Mouse (Mus musculus): ENCODE results near the gene Klc1.

Gene Klc1

DNA sequence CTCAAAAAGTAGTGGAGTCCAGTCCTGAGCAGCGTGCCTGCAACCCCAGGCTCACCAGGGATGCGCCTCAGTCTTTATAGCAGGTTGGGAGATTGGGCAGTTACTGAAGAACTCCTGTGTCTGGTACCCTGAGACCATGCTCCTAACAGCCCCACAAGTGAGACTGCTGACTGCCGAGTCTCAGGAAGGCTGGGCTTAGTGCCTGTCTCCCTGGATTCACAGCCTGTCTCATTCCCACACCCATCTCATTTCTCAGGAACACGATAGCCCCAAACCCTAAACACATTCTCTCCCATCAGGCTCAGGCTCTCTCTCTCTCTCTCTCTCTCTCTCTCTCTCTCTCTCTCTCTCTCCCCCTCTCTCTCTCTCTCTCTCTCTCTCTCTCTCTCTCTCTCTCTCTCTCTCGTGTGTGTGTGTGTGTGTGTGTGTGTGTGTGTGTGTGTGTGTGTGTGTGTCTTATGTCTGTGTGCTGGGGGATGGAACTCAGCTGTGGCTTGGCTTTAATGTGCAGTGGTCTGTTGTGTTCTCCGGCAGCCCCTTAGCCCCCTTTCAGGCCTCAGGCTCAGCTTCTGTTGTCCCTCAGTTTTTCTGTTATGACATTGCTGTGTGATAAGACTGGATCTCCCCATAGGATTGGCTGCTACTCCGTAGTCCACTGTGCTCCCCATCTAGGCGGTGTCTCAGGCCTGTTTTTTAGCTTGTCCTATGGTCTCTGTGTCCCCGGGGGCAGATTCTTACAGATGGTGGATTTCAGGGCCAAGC is 11.3 kb downstream of the Klc1 start:
- CTCF ChIA-PET = no interaction called here

DNA sequence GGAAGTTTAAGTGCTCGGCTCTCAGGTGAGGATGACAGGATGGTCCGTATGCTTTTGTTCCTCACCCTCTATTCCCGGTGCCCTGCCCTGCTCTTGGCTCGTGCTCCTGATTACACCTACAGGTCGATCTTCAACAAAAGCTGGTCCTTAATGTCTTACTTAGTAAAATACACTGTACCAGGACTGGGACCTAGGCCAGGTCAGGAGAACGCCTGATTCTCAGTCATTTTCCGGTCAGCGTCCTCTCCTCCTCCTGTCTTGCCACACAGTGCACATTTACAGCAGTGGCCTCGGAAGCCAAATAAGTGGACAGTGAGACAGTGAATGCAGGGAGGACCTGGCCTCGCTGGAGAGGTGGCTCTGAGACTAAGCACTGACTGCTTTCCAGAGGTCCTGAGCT is 12.0 kb downstream of the Klc1 start:
- CTCF ChIA-PET = no interaction called here

DNA sequence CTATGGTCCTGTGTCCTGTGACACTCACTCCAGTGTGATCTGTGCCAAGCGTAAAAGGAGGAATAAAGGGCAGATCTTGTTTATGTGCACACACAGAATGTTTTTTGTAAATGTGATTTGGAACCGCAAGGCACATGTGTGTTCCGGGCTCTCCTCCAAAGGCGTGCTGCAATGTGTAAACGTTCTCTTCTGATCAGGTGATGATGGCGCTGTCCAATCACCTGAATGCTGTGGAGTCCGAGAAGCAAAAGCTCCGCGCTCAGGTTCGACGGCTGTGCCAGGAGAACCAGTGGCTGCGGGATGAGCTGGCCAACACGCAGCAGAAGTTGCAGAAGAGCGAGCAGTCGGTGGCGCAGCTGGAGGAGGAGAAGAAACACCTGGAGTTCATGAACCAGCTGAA is 15.5 kb downstream of the Klc1 start:
- CTCF ChIA-PET = no interaction called here

DNA sequence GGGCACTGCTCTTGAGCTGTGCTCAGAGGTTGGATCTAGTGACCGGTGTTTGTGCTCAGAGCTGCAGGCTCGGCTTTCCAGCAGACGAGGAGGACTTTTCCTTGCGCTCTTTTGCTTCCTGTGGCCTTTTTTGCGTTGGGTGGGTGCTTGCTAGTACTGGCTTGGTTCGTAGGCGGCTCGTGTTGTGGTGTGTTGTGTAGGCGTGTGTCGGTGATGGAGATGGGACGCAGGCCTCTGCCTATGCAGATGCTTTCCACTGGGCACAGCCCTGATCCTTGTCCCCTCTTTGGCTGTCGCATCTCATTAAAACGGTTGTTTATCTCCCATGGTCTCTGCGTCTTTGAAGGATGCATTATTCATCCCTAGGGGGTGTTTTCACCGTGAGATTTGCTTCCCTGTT is 16.2 kb downstream of the Klc1 start:
- CTCF ChIA-PET = no interaction called here

DNA sequence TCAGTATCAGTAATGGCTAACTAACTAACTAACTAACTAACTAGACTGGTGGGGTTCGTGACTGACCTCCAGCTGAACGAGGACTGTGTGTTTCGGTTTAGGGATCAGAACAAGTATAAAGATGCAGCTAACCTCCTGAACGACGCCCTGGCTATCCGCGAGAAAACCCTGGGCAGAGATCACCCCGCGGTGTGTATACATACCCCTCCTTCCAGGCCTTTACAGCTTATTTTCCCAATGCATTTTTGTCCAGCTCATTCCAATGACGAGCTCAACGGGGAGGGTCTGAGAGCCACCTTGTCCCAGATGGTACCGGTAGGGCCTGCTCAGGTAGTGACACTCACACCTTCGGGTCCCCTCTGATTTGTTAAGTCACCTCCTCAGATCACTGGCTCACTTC is 19.3 kb downstream of the Klc1 start:
- CTCF ChIA-PET = no interaction called here

DNA sequence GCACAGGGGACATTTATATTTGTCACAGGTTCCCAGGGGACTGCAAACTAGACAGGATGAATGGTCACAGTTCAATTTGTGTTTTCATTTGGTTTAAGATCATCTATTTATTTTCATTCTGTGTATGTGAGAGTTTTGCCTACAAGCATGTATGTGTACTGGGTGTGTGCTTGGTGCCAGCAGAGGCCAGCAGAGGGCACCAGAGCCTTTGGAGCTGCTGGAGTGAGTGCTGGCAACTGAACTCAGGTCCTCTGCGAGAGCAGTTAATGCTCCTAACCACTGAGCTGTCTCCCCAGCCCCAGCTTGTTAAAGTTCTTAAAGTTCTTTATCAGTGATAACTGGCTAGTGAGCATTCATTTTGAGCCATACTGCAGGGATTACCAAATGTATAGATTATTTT is 20.9 kb downstream of the Klc1 start:
- CTCF ChIA-PET = interaction anchor here (0.7 kb wide), 1 partner anchor 34 kb away, joined by 4 read pairs; the partner anchor contains the start of gene Xrcc3

DNA sequence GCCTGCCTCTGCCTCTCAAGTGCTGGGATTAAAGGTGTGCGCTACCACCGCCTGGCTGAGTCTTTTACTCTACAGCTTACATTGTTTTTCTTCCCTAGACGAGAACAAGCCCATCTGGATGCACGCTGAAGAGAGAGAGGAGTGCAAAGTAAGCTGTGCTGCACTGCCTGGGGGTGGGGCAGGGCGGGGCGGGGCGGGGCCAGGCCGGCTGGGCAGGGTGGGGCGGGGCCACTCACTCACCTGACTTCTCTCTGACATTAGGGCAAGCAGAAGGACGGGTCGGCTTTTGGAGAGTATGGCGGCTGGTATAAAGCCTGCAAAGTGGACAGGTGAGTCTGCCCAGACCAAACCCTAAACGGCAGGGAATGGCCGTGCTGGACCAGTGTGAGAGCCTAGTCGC is 26.5 kb downstream of the Klc1 start:
- CTCF ChIA-PET = no interaction called here

DNA sequence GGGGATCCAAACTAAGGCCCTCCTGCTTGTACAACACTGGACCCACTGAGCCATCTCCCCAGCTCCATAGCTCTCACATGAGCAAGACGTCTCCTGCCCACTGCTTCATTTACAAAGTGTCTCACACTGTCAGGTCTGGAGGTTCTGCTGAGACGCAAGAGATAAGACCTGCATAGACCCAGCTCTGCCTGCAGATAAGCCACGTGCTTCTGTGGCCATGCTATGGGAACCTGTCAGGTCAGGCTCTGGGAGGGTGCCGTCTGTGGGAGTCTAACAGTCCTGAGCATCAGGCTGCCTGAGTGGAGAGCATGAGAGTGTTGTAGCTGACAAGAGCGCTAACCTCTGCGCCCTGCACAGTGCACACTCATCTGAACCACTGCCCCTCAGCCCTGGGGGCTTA is 28.4 kb downstream of the Klc1 start:
- CTCF ChIA-PET = no interaction called here

DNA sequence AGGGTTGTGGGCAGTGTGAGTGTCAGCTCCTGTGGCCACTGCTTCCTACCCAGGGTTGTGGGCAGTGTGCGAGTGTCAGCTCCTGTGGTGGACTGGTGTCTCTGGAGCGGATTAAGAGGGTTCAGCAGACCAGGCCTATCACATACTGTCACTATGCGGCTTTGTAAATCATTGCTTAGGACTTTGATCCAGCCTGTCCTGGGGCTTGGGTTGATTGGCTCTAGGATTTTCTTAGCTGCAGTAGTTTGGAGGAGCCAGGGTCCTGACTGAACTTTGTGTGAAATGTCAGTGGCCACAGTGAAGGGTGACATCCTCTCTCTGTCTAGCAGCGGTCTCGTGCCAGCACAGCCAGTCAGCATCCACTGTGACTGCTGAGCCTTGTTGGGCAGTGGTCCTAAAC is 31.4 kb downstream of the Klc1 start:
- CTCF ChIA-PET = no interaction called here

DNA sequence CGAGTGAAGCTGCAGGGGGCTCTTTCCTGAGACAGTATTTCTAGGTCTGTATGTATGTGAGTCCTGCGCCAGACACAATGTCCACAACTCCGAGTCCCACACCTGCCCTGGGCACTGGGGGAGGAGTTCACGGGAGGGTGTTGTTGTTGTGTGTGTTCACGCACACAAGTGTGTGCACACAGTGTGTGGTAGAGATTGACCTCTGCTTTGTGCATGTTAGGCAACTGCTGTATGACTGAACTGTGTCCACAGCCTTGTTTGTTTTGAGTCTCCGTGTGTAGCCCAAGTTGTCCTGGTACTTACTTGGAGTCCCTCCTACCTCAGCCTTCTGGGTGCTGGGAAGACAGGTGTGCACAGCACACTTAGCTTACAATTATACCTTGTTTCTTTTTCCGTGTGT is 32.0 kb downstream of the Klc1 start:
- CTCF ChIA-PET = no interaction called here

DNA sequence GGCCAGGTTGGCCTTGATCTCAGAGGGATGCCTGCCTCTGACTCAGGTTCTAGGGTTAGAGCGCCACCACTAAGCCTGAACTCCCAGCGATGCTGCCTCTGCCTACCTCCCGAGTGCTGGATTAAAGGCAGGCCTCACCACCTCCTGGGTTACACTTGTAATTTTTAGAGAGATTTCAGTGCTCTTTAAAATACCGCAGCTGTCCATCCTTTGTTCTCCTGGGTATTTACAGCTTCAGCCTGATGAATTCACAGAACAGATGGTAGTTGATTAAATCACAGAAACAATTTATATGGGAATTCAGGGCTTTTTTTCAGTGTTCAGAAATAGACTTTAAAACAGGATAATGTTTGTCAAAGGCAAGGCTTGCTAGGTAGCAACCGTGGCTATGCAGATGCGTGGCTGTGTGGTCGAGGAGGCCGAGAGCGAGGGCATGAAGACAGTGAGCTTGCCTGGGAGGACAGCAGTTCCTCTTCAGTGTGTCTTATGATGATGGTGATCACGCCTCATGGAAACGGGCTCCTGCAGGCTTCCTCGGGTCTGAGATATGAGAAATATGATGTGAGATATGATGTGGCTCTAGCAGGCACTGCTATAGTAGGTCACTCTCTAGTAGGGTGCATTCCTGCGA is 32.9 kb downstream of the Klc1 start:
- CTCF ChIA-PET = no interaction called here

DNA sequence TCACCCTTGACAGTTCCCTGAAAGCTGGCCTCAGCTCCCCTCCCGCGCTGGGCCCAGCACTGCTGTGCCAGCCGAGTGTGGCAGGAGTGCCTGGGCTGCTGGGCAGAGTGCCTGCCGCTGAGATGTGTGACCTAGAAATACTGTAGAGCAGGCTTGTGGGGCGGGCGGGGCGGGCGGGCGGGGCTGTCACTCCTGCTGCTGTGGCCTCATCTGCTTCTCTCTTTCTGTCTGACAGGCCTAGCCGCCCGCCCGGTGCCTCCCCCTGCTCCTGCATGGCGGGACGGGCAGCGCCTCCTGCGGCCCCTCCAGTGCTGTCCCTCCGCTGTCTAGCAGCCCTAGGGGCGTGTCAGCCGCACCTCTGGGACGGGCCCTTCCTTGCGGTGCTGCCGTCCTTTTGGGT is 35.5 kb downstream of the Klc1 start:
- CTCF ChIA-PET = interaction anchor here (0.6 kb wide), 1 partner anchor 30 kb away, joined by 6 read pairs; no protein-coding TSS in a partner anchor

DNA sequence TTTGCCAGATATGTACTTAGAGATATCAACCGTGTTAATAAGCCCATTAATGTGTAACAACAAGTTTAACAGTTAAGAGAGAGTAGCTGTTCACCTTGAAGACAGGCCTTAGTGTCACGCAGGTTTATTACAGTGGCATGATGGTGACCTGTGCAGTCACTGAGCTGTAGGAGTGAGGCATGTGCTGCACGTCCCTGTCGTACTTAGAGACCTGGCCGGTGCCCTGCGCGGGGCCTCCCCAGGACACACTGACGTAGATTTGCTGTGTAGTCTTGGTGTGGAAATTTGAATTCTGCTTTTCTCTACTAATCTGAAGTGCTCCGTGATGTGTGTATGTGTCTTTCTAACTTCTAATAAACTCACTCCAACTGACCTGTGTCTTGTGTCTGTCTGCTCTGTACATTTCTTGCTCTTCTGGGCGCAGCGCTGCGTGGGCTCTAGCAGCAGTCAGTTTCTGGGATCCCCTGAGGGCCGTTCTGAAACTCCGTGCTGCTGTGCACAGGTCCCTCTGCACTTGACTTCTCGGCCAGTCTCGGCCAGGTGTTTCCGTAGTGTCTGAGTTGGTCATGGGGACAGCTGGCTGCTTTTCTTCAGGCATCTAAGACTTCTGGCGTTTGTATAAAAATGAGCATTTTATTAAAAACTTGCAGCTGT is 36.0 kb downstream of the Klc1 start:
- CTCF ChIA-PET = no interaction called here

DNA sequence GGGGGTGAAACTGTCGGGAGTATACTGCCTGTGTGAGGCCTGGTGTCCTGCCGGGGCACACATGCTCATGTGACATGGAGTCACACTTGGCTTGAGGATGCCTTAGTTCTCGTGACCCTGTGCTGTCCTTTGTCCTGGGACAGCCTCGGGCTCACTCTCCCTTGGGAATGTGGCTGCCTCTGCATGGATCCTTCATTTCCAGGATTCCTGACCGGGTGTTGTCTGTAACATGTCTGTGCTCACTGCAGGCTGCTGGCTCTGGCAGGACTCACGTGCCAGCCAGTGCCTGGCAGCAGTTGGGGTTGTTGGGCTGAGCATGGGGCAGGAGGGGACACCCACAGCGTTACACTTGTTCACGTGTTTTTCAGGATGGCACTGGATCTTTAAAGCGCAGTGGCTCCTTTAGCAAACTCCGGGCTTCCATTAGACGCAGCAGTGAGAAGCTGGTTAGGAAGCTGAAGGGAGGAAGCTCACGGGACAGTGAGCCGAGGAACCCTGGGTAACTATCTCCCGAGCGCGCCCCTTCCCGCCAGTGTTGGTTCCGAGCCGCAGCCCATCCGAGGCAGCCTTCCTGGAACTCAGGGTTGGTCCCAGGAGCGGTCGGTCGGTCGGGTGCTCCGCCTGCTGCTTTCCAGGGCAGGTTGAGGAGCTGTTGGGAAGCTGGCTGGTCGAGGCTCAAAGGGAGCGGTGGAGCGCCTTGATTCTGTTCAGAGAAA is 36.7 kb downstream of the Klc1 start:
- CTCF ChIA-PET = no interaction called here

DNA sequence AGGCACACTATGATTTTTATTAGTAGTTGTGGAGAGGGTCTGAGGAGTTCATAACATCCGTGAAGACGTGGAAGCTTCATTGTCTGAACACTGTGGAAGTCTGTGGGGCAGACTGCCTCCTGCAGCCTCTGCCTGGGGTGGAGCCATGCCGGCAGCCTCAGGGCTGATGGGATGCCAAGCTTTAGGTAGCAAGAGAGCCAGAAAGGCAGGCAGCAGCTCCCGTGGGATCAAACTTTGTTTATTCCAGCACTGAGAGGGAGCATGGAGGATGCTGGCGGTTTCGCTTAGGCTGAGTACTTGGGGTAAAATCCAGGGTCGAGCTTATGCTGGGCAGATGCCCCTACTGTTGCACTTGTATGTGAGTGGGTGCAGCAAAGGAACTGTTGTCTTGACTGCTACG is 38.6 kb downstream of the Klc1 start:
- CTCF ChIA-PET = no interaction called here

DNA sequence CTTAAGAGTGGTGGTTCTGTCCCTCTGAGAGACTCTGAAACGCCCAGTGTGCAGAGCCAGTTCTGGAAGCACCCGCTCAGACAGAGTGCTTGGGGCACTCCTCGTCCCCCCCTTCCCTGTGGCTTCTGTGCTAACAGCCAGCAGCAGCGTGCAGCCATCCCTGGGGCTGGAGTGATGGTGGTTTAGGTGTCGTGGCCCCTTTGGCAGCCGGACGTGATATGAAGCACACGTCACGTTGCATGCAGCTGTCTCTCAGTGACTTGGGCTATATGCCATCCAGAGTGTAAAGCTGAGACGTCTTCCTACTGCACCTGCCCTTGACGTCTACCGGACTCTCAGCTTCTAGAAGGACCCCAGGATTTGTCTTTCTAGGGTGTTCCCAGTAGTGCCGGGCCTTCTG is 39.8 kb downstream of the Klc1 start:
- CTCF ChIA-PET = no interaction called here

DNA sequence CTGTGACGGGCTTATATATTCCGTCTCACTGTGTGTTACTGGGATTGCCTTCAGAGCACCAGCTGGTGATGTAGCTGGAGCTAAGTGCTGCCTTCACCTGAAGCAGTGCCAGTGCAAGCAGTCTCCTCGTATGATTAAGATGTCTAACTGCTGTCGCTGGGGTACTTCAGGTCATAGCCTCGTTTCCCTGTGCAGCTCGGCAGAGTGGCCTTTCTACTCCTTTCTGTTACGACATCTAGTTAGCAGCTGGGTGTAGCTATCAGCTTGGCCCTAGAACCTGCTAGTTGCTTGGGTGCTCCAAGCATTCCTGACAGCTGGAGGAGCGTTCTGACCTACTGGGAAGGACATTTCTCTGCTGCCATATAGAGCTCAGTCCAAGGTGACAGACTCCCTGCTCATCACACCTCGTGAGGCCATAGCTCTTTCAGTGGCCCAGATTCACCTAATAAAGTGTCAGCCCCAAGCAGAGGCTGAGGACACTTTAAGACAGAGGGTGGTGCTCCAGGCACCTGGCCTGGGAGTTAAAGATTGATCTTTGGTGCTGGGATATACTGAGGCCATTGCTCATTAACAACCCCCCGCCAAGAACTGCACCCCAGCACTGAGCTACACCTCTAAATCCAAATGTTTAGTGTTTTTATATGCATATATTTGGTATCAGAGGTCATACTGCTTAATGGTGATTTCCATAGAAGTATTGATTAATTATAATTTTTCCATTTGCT is 42.0 kb downstream of the Klc1 start:
- CTCF ChIA-PET = no interaction called here

DNA sequence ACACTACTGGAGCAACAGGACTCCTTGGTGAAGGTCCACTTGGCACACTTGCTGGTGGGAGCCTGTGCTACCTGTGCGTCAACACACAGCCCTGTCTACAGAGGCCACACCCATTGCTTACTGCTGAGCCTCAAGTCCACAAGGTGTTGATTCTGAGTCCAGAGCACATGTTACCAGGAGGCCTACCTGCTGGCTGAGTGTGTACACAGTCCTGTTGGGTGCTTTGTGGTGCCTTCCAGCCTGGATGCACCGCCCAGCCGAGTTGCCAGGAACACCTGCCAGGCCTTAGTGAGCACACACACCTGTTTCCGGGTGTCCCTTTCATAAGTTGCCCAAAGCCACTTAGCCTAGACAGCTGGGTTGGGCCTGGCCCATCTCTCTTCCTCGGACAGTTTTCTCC is 44.9 kb downstream of the Klc1 start:
- CTCF ChIA-PET = interaction anchor here (0.6 kb wide), 1 partner anchor 275 kb away, joined by 3 read pairs; no protein-coding TSS in a partner anchor

DNA sequence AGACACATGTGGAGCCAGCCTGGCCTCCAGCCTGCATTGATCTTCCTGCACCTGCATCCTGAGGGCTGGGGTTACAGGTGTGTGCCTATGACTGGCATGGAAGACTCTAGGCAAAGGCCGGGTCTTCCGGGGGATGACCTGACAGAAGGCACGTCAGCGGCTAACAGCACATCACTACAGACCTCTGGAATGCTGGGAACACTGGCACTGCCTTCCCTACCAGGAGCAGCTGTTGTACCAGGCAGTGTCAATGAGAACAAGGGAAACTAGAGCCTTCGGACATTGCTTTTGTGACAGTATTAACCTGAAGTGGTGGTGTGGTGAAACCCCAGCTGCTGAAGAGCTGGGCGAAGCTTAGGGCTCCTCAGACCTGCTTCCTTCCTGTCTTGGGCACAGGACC is 50.1 kb downstream of the Klc1 start:
- CTCF ChIA-PET = interaction anchor here (0.5 kb wide), 1 partner anchor 69 kb away, joined by 3 read pairs; no protein-coding TSS in a partner anchor

DNA sequence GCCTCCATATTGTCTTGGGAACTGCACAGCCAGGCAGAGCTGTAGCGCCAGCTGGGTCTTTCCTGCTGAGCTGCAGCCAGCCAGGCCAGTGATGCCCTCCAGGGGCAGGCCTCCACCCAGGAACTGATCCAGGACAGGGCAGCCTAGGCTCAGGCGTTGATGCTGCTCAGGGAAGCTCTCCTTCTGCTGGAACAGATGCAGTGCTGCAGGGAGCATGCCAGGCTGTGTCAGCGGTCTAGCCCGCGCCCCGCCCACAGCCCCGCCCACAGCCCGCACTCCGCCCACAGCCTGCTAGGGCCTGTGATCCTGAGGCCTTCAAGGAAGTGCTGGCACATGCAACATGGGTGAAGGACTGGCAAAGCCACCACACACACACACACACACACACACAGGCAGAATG is 51.1 kb downstream of the Klc1 start:
- CTCF ChIA-PET = no interaction called here

DNA sequence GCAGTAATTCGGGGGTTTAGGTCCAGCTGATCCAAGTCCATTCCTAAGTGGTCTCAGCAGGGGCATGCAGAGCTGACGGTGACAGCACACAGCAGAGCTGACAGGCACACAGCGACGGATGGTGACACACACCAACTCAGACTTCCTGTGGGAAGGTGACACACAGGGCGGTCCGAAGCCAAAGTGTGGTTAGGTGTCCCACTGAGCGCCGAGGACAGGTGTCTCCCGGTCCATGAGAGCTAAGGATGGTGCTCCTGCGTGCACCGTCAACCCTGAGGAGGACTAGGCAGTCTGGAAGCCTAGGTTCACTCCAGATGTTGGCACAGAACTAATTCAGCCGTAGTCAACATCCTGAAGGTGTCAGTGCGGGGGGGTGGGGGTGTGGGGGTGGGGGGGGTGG is 53.4 kb downstream of the Klc1 start:
- CTCF ChIA-PET = no interaction called here

DNA sequence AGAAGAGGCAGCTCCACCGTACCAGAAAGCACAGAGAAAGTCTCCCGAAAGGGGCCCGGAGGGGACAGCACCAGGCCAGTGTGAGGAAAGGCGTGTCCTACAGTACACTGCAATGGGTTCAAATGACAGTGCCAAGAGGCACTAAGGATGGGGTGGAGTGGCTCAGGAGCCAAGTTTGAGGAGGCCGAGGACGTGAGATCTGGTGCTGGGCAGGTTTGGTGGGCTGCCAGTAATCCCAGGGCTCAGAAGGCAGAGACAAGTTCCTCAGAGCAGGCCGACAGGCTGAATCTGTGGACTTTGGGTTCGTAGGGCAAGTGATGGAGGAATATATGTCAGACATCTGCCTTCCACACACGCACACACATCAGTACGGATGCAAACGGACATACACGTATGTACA is 54.0 kb downstream of the Klc1 start:
- CTCF ChIA-PET = interaction anchor here (0.5 to 1.0 kb wide), 2 partner anchors 8 to 33 kb away, joined by 4 to 5 read pairs; no protein-coding TSS in a partner anchor

Data from spleen, embryonic (tissue).